Mouse (Mus musculus): ENCODE measurements around the gene Elovl6.

- TF ChIP-seq ZNF384 (IDR thresholded peaks at IDR 0.05; ENCODE audit: low read depth, low read length) (no peak), MAFK (IDR thresholded peaks at IDR 0.05; ENCODE audit: insufficient read depth, low read depth, low read length) (no peak), ZC3H11A (IDR thresholded peaks at IDR 0.05; ENCODE audit: borderline replicate concordance, low read depth, low read length) (no peak), CHD2 (IDR thresholded peaks at IDR 0.05; ENCODE audit: low read depth, low read length) (no peak)
Observed at GRCm38 (mm10) chr3:129548760-129549159, 16.6 kb downstream of the Elovl6 start.
